Mouse (Mus musculus): ENCODE measurements around the gene Gm19668.
"Not testable (repeated sequence)": the region's sequence is repeated elsewhere in the genome, so short reads cannot be mapped to it uniquely, and the experiment has no call there.

The Gm19668 gene

DNA sequence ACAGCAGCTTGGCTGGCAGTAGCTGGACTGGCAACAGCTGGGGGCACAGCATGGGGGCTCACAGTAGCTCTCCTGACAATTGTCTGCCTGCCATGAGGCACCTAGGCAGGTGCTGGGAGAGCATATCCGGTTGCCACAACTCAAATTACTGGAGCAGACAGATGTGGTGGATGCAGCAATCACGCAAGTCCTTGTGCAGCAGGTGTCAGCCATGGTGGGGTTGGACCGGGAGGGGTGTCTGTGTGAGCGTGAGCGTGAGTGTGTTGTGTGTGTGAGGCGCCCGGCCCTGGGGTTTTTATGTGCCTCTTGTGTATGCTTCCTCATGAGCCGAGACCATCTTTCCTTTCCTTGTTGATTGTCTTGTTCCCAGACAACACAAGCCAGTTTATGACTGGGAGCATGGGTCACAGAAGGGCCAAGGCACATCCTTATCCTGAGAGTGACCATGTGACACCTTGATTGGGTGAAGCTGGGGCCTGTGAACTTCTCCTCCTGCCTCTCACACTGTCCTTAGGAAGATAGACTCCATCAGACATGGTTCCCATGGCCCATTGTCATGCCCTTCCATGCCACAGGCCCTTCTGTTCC is at the start of gene Gm19668:
Gene Gm19668 (minus strand): TSS at position 213 of the 588 bp plus-strand sequence.
- DNase-seq (ENCODE audit: low spot score in 2 of 2) = no peak

DNA sequence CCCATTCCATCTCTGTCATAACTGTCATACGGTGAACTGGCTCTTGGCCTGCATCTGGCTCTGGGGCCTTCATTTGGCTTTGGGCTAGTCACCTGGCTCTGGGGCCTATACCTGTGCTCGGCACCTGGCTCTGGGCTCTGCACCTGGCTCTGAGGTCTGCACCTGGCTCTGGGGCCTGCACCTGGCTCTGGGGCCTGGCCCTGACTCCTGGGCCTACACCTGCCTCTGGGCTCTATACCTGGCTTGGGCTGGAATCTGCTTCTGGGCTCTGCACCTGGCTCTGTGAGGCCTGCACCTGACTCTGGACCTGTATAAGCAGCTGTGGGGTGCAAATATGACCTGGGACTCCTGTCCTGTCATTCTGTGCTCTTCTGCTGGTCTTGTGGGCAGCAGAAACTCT is 48.6 kb upstream of the Gm19668 start:
- no peak for DNase-seq (ENCODE audit: low spot score in 2 of 2)

DNA sequence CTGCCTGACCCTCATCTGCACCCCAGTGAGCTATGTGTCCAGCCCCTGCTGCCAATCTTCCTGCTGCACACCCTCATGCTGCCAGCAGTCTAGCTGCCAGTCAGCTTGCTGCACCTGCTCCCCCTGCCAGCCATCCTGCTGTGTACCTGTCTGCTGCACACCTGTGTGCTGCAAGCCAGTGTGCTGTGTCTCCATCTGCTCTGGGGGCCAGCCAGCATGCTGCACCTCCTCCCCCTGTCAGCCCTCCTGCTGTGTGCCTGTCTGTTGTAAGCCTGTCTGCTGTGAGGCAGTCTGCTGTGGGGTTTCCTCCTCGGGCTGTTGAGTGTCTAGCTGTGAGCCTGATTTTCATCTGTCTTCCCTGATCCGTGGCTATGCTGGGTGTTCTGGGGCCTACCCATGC is 48.0 kb upstream of the Gm19668 start:
- DNase-seq (ENCODE audit: low spot score in 2 of 2) = no peak

DNA sequence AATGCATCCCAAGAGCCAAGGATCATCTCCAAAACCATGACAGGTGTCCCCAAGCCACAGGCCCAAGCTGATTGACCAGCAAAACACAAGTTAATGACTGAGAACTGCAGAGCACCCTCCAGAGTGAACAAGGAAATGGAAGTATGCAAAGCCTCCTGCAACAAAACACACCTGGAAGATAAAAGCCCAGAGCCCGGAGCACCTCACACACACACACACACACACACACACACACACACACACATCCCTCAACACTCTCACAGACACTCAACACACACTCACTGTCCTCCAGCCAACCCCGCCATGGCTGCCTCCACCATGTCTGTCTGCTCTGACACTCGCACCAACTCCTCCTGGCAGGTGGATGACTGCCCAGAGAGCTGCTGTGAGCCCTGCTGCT is 47.6 kb upstream of the Gm19668 start, which contains the start of gene Gm36176:
Gene Gm36176 (plus strand): TSS at position 301 of the 400 bp plus-strand sequence.
- DNase-seq (ENCODE audit: low spot score in 2 of 2) = no peak

DNA sequence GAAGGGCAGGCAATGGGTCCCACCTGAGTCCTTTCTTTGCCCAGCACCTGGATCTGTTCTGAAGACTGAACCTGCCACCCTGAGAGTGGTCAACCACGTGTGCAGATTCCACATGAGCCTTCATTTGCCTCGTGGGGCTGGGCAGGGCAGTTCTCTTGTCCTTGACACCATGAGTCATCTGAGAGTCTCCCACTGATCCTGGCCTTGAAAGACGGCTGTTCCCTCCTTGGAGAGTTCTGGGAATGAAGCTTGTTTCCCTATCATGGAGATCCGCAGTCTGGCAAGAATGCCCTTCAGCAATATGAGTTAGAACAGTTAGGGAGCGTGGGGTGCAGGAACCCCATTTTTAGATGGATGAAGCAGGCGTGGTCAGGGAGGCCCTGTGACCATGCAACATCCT is 40.1 kb upstream of the Gm19668 start:
- no peak for DNase-seq (ENCODE audit: low spot score in 2 of 2)

DNA sequence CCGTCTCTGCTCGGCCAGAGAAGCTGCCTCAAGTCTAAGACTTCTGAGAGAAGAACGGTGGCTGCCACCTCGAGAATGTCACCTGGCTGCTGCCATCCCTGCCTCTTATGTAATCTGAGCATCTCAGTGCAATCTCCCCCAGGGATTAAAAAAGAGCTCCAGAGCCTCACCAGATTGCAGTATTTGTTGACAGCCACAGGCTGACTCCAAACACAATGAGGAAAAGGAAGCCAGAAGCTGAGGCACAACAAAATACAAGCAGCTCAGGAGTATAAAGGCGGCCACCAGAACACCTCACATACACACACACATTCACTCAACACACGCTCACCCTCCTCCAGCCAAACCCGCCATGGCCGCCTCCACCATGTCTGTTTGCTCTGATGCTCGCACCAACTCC is 36.7 kb upstream of the Gm19668 start, which contains the start of gene Krtap10-10:
Gene Krtap10-10 (plus strand): TSS at position 301 of the 400 bp plus-strand sequence.
- no peak for DNase-seq (ENCODE audit: low spot score in 2 of 2)

DNA sequence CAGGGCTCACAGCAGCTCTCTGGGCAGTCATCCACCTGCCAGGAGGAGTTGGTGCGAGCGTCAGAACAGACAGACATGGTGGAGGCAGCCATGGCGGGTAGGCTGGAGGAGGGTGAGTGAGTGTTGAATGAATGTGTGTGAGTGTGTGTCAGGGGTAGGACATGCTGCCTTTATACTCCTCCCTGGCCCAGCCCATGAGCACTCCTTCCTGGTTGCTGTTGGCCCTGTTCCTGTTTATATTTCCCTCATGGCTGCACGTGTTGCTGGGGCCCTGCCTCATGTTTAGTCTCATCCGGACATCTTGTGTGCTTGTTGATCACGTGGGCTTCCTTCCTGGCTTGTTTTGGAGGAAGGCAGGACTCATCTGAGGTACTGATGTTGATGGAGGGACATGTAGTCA is 28.0 kb upstream of the Gm19668 start, which contains the start of gene Krtap10-4:
Gene Krtap10-4 (minus strand): TSS at position 145 of the 400 bp plus-strand sequence.
- no peak for DNase-seq (ENCODE audit: low spot score in 2 of 2)

DNA sequence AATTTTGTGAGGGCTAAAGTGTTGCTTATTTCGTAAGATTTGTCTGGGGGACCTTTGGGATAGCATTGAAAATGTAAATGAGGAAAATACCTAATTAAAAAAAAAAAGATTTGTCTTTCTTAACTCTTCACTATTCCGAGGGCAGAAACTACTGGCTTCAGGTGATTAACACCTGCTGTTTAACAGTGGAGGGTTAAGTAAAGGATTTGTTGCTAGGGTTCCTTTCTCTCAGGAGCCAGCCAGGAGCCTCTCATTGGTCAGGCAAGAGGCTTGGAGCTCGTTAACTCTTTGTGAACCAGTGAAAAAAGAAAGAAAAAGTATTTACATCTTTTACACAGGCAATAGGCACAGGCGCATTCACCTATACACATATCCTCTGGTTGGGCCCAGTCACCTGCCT is 20.3 kb upstream of the Gm19668 start:
- DNase-seq (ENCODE audit: low spot score in 2 of 2) = no peak

DNA sequence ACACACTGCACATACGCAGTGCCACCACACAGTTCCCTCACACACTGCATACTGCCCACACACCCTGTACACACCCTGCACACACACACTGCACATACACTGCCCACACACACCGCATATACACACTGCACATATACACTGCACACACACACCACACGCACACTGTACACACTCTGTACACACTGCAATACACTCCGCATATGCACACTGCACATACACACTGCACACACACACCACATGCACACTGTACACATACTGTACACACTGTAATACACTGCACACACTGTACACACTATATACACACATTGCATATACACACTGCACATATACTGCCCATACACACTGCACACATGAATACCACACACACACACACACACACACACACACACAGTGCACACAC is 19.6 kb upstream of the Gm19668 start:
- no peak for DNase-seq (ENCODE audit: low spot score in 2 of 2)

DNA sequence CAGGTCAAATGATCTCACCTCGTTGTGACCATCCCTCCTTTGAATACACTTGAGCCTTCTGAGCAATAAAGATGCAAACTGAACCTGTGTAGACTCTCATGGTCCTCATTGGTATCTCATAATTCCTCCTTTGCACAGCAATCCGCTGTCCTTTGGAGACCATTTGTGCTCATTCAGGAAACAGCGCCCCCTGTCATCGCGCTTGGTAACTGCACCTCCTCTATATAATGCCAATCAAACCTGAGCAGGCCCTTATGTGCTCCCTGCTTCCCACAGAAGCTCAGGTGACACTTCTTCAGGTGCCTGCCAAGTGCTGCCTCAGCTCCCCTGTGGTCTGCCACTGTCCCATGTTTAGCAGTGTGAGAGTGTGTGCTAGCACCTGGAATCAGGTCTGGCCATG is 16.6 kb upstream of the Gm19668 start:
- DNase-seq (ENCODE audit: low spot score in 2 of 2) = peak in 1 of 2 experiments; percentile 4

DNA sequence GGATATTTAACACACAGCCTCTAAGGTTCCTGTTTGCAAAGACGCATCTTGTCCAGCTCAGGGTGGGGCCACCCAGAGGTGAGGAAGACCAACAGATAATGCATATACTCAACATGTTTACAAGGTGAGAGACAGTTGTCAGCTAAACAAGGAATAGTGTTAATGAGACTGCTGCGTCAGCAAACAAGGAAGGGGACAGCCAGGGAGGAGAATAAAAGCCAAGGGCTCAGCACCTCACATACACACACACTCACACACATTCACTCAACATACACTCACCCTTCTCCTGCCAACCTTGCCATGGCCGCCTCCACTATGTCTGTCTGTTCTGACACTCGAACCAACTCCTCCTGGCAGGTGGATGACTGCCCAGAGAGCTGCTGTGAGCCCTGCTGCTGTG is 15.4 kb upstream of the Gm19668 start, which contains the start of gene Gm2696:
Gene Gm2696 (plus strand): TSS at position 301 of the 400 bp plus-strand sequence.
- no peak for DNase-seq (ENCODE audit: low spot score in 2 of 2)

DNA sequence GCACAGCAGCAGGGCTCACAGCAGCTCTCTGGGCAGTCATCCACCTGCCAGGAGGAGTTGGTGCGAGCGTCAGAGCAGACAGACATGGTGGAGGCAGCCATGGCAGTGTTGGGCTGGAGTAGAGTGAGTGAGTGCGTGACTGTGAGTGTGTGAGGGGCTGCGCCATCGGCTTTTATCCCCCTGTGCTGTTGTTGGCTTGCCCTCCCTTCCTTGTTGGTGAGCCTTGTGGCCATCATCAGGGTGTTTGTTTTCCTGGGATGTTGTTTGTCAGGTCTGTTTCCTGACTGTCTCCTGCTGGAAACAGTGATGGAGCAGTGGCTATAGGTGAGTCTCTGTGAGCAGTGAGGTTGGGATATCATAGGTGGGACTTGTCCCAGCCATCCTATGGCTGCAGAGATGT is 12.8 kb upstream of the Gm19668 start, which contains the start of gene Gm9507:
Gene Gm9507 (minus strand): TSS at position 101 of the 400 bp plus-strand sequence.
- DNase-seq (ENCODE audit: low spot score in 2 of 2) = no peak

DNA sequence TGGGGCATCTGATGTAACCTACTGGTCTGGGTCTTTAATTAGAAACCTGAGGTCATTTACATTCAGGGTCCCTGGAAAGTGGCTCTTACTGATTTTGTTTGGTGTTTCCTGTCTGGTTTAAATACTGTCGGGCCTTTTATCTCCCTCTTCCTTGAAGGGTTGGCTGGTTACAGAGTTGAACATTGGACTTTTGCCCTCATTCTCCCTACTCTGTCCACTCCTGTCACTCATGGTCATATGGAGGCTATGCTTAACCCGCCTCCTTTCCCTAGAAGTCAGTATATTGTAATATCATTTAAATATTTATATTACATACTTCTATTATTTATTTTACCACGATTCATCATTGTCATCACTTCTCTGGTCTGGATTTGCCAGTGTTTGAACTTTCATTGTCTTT is 5.2 kb upstream of the Gm19668 start:
- DNase-seq (ENCODE audit: low spot score in 2 of 2) = no peak

DNA sequence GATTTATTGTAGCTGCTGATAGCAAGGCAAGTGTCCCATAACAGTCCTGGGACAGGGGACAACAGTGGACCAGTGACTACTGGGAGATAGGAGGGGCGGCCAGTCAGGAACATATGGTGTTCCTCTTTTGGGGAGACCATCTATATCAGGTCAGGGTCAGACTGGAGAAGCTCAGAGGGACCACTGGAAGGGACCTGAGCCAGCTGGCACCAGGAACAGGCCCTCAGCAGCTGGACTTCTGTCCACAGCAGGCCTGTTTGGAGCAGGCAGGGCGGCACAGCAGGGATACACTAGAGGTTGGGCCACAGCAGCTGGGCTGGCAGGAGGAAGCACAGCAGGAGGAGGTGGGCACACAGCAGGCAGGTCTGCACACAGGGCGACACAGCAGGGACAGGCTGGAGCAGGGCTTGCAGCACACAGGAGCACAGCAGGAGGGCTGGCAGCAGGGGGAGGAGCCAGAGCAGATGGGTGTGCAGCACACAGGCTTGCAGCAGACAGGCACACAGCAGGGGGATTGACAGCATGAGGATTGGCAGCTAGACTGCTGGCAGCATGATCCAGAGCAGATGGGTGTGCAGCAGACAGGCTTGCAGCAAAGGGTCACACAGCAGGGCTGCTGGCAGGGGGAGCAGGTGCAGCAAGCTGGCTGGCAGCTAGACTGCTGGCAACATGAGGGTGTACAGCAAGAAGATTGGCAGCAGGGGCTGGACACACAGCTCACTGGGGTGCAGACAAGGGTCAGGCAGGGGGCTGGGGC is 591 bp downstream of the Gm19668 start:
- DNase-seq (ENCODE audit: low spot score in 2 of 2) = not testable (repeated sequence)

DNA sequence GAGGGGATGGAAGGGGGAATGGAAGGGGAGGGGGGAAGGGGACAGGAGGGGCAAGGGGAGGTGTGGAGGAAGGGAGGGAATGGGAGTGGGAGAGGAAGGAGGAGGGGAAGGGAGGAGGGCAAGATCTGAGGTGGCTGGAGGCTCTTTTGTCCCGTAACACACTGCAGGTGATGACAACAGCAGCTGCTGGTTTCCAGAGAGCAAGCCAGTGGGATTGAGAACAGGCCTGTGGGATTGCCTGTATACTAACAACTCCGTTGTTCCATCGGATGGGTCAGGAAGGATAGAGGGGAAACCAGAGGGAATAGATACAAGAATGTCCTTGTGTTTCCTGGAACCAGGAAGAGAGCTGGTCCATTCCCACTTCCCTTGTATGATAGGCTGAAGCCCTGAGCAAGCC is 1.3 kb downstream of the Gm19668 start:
- no peak for DNase-seq (ENCODE audit: low spot score in 2 of 2)

DNA sequence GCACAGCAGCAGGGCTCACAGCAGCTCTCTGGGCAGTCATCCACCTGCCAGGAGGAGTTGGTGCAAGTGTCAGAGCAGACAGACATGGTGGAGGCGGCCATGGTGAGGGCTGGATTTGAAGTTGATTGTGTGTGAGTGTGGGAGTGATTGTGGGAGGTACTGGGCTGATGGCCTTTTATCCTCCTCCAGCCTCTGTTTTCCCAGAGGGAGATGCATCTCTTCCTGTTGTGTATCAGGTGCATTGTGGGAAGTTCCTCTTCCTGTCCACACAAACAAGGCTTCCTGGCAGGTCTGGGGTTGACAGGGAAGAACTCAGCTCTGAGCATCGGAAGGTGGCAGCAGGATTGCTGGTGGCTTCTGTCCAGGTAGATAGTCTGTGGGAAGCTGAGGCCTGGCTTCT is 4.0 kb downstream of the Gm19668 start, which contains the start of gene Gm9639:
Gene Gm9639 (minus strand): TSS at position 101 of the 400 bp plus-strand sequence.
- no peak for DNase-seq (ENCODE audit: low spot score in 2 of 2)

DNA sequence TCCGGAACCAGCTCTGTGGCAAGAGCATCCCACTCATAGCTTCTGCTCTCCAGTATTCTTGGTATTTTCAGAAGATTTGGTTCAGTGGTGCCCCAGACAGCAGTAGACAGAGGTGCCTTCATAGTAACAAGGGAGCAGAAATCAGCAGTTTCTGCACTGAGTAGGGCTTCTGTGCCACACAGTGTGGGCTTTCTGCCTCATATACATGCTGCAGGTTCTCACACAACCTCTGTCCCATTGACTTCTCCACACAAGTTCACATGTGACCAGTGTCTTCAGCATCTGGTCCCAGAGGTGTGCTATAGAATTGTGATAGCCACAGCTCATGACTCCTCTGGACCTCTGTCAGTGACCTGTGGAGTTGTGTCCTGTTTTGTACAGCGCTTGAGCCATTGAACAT is 10.3 kb downstream of the Gm19668 start:
- no peak for DNase-seq (ENCODE audit: low spot score in 2 of 2)

DNA sequence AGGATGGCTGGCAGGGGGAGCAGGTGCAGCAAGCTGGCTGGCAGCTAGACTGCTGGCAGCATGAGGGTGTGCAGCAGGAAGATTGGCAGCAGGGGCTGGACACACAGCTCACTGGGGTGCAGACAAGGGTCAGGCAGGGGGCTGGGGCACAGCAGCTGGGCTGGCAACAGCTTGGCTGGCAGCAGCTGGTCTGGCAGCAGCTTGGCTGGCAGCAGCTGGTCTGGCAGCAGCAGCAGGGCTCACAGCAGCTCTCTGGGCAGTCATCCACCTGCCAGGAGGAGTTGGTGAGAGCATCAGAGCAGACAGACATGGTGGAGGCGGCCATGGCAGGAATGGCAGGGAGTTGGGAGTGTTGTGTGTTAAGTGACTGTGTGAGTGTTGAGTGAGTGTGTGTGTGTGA is 11.1 kb downstream of the Gm19668 start, which contains the start of gene Gm7137:
Gene Gm7137 (minus strand): TSS at position 325 of the 400 bp plus-strand sequence.
- DNase-seq (ENCODE audit: low spot score in 2 of 2) = not testable (repeated sequence)

DNA sequence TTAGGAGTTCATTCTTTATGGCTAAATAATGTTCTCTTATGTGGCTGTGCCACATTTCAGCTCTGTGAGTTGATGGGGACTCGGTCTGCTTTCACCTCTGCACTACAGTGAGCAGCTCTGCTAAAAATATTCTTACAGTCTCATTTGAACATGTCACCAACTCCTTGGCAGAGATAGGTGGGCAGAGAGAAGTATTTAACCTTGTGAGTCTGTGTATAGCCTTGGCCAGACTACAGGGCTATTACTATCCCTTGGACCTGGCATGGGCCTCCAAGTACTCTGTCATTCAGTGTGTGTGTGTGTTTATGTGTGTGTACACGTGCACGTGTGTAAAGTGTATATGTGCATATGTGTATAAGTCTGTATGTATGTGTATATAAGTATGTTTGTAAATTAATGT is 15.5 kb downstream of the Gm19668 start:
- DNase-seq (ENCODE audit: low spot score in 2 of 2) = not testable (repeated sequence)

DNA sequence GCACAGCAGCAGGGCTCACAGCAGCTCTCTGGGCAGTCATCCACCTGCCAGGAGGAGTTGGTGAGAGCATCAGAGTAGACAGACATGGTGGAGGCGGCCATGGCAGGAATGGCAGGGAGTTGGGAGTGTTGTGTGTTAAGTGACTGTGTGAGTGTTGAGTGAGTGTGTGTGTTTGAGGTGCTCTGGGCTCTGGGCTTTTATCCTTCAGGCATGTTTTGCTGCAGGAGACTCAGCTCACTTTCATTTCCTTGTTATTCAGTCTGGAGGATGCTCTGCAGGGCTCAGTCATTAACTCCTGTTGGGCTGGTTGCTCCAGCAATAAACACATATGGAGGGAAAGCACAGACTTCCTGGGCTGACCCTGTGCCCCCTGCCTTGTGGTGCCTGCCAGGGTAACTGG is 16.5 kb downstream of the Gm19668 start, which contains the start of gene Gm3250:
Gene Gm3250 (minus strand): TSS at position 101 of the 400 bp plus-strand sequence.
- DNase-seq (ENCODE audit: low spot score in 2 of 2) = not testable (repeated sequence)

DNA sequence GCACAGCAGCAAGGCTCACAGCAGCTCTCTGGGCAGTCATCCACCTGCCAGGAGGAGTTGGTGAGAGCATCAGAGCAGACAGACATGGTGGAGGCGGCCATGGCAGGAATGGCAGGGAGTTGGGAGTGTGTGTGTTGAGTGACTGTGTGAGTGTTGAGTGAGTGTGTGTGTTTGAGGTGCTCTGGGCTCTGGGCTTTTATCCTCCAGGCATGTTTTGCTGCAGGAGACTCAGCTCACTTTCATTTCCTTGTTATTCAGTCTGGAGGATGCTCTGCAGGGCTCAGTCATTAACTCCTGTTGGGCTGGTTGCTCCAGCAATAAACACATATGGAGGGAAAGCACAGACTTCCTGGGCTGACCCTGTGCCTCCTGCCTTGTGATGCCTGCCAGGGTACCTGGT is 22.1 kb downstream of the Gm19668 start, which contains the start of gene Gm7138:
Gene Gm7138 (minus strand): TSS at position 101 of the 400 bp plus-strand sequence.
- DNase-seq (ENCODE audit: low spot score in 2 of 2) = not testable (repeated sequence)

DNA sequence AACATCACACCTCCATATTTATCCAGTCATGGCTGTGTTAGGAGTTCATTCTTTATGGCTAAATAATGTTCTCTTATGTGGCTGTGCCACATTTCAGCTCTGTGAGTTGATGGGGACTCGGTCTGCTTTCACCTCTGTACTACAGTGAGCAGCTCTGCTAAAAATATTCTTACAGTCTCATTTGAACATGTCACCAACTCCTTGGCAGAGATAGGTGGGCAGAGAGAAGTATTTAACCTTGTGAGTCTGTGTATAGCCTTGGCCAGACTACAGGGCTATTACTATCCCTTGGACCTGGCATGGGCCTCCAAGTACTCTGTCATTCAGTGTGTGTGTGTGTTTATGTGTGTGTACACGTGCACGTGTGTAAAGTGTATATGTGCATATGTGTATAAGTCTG is 26.8 kb downstream of the Gm19668 start:
- not testable (repeated sequence) for DNase-seq (ENCODE audit: low spot score in 2 of 2)
